Mouse (Mus musculus) olfactory bulb, adult 2 months (tissue): Measurements from ENCODE around the gene Depdc5. TPM values are rescaled to one million over a fixed set of nuclear protein-coding genes. Genes with fewer than 3 reads are reported as not detected.
"Not testable (repeated sequence)": the region's sequence is repeated elsewhere in the genome, so short reads cannot be mapped to it uniquely, and the experiment has no call there.

Experiments used
- H3K27ac ChIP-seq: fragments of 200-500 bp; 2 replicates; pipeline ENCODE4 v1.5.1; 2012; ENCODE audit warnings: low read depth, low read length; ENCODE audit not compliant: insufficient read depth
- H3K4me1 ChIP-seq: fragments of 200-500 bp; 2 replicates; pipeline ENCODE4 v1.6.1; 2012; ENCODE audit warnings: low read length; ENCODE audit not compliant: control insufficient read depth, insufficient read depth
- H3K4me3 ChIP-seq: fragments of 200-500 bp; 2 replicates; pipeline ENCODE4 v1.5.1; 2012; ENCODE audit warnings: mild to moderate bottlenecking, low read depth, low read length, moderate library complexity; ENCODE audit not compliant: insufficient read depth
- CTCF ChIP-seq: fragments of 200-500 bp; IDR thresholded peaks from 2 replicates; pipeline ENCODE4 v1.5.1; 2012; ENCODE audit warnings: low read depth, mild to moderate bottlenecking, low read length, moderate library complexity; ENCODE audit not compliant: insufficient read depth
- POLR2A ChIP-seq: fragments of 200-500 bp; IDR thresholded peaks from 2 replicates; pipeline ENCODE4 v1.6.1; 2012; ENCODE audit warnings: mild to moderate bottlenecking, low read depth, low read length, moderate library complexity; ENCODE audit not compliant: insufficient read depth
- WGBS: fragments of 180-500 bp; shearing (Covaris S2); methylation state at CpG from one replicate; pipeline ENCODE4 v1.1.7; 2018; 5-methylcytosine and 5-hydroxymethylcytosine counted together
- polyA plus RNA-seq: library from polyadenylated mRNA; stranded (reverse); fragments of >200 nt; gene quantifications from 2 replicates; pipeline ENCODE4 v1.2.4, GENCODE M21; 2012; ENCODE audit warnings: low replicate concordance; ENCODE audit not compliant: missing spikeins, insufficient read depth, insufficient read length

The Depdc5 gene
- 384 TPM in 1 of 2 replicates, not detected in the other for polyA plus RNA-seq

DNA sequence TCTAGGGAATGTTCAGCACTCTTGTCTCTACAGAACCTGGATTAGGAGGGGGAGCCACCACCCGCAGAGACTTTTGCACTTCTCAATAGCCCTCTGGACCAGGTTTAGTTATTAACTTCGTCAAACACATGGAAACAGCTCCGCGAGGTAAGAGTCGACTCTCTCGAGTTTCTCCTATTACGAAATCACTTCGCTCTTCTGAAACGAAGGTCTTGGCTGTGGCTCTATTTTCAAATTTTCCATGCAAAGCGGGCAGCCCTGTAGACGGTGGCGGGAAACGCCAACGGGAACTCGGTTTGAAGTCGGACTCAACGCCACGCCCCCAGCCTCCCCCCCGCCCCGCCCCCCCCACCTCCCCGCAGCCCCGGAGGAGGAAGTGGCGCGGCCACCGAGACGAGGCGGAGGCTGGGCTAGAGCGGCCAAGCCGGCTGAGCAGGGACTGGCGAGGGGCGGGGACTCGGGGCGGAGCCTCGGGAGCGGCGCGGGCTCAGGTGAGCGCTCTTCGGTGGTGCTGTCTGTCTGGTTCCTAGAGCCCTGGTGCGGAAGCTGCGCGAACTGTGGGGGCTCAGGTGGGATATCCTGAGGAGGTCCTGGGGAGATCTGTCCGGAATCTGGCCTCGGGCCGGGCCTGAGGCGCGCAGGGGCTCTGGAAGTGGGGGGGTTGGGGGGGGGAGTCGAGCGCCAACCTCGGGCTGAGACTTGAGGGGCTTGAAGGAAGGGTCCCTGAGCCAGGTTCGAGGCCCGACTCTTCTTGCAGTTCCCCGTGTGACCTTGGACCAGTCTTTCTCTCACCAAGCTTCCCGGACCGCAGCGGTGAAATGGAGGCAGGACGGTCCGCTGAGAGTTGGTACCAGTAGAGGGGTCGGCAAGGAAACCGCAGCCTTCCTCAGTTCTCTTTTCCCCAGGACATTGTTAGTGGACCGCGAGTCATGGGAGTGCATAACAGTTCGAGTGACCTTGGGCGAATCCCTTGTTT lies at the start of gene Depdc5:
Gene Depdc5, plus strand, starts transcription at position 449 of the 976 bp plus-strand sequence.
- peak within 1 kb of the TSS; percentile 88 for H3K4me3 ChIP-seq
- WGBS: under 1% methylated on average over 62 of the region's 64 CpGs
- H3K4me1 ChIP-seq: peaks cover 2% of the 10 kb centered on the region; the same call in 1 of the 2 replicates
- peak; percentile 75 for TF ChIP-seq POLR2A
- TF ChIP-seq CTCF: no peak
- no peak within 1 kb of the TSS for H3K27ac ChIP-seq

GRCm38 (mm10) chr5:32815396-32815795 lies 48.1 kb upstream of the Depdc5 start:
- WGBS: 98% methylated on average over 4 of the region's 4 CpGs
- no peaks in the 10 kb centered on the region for H3K4me1 ChIP-seq
- TF ChIP-seq POLR2A (no peak), CTCF (no peak)

DNA sequence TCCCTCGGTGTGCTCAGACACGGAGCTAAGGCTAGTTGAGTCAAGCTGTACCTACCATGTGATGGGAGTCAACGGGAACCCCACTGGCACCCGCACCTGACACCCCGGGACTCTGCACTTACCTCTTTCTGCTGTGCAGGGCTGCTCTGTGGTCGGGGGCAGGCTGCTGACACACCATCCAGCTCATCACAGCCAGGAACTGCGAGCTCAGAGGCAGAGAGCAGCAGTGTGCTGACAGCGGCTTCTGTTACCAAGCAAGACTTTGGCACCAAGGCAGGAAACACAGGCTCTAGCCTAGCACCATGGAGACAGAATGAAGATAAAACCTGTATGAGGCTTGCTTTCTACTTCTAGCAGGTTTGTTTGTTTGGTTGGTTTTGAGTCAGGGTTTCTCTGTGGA lies 43.0 kb upstream of the Depdc5 start:
- Histone ChIP-seq H3K4me3 (no peak overlapping the region), H3K4me1 (peaks cover 4% of the 10 kb centered on the region), H3K27ac (no peak overlapping the region)
- no peak for TF ChIP-seq CTCF
- TF ChIP-seq POLR2A: no peak
- WGBS: 89% methylated on average over 8 of the region's 8 CpGs

More at GRCm38 (mm10) chr5:32815396-32815795, 48.1 kb upstream of the Depdc5 start:
- Histone ChIP-seq H3K4me3 (no peak overlapping the region), H3K27ac (no peak overlapping the region)

DNA sequence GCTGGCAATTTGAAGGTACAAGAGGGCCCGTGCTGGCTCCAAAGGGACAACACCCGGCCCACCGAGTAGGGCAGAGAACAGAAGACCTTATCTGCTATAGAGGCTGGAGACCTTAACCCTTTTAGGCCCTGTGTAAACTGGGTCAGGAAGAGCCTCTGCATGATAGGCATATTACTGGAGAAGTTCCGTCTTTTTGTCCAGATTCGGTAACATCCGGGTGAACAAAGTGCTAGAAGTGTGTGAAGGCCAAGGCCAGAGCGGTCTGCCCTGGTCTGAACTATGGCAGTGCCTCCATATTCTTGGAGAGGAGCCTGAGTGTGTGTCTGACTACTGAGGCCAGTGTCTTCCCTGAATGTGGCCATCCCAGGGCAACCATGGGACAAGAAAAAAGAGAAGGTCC lies 36.5 kb upstream of the Depdc5 start, which contains the start of gene Gm20671:
Gene Gm20671, minus strand, starts transcription at position 101 of the 400 bp plus-strand sequence.
- peaks cover 6% of the 10 kb centered on the region for H3K4me1 ChIP-seq

DNA sequence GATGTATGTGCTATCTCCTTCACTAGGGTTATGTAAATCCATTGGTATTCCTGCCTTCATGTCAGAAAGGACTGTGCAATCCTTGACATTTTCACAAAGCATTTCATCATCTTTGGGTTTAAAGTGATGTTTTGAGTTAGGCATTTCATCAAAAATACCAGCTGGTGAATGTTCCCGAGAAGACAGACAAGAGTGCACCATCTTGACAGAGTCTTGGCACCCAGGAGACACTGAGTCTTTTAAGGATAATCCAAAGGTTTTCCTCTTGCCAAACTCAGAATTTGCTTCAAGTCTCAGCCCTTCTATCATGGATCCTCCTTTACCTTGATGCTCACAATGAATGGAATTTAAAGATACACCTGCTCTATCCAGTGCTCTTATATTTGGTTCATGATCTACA lies 34.7 kb upstream of the Depdc5 start:
- not testable (repeated sequence) for H3K4me1 ChIP-seq, H3K27ac ChIP-seq, H3K4me3 ChIP-seq
- WGBS: 78% methylated on average over 1 of the region's 1 CpGs

More for the DNA sequence above, 36.5 kb upstream of the Depdc5 start, which contains the start of gene Gm20671:
- no peak for TF ChIP-seq POLR2A
- TF ChIP-seq CTCF: no peak
- Histone ChIP-seq H3K27ac (no peak within 1 kb of the TSS), H3K4me3 (no peak within 1 kb of the TSS)
- 89% methylated on average over 7 of the region's 7 CpGs for WGBS

- WGBS: 83% methylated on average over 2 of the region's 2 CpGs
- TF ChIP-seq POLR2A (no peak), CTCF (no peak)
- Histone ChIP-seq H3K27ac (no peak overlapping the region), H3K4me3 (no peak overlapping the region), H3K4me1 (peaks cover 7% of the 10 kb centered on the region; the same call in 1 of the 2 replicates)
These were observed 33.4 kb upstream of the Depdc5 start for GRCm38 (mm10) chr5:32830054-32830453.

DNA sequence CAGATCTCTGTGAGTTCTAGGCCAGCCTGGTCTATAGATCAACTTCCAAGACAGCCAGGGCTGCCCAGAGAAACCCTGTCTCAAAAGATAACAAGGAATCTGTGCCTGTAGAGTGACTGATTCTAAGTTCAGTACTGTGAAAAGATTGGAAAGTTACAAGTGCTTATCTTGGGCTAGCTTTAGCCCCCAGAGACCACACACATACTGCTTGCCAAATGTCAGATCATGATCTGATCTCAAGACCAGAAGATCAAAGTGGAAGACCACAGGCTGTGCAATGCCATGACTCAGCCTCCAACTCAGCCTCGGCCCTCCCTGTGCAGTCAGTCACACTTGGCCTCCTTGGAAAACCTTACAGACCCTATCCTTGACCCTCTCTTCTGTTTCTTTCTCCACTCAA lies 29.0 kb upstream of the Depdc5 start:
- no peak for TF ChIP-seq CTCF
- no peak for TF ChIP-seq POLR2A
- no peak overlapping the region for H3K27ac ChIP-seq
- WGBS: 69% methylated on average over 1 of the region's 1 CpGs
- no peak overlapping the region for H3K4me3 ChIP-seq
- H3K4me1 ChIP-seq: peaks cover 5% of the 10 kb centered on the region; the same call in 1 of the 2 replicates

DNA sequence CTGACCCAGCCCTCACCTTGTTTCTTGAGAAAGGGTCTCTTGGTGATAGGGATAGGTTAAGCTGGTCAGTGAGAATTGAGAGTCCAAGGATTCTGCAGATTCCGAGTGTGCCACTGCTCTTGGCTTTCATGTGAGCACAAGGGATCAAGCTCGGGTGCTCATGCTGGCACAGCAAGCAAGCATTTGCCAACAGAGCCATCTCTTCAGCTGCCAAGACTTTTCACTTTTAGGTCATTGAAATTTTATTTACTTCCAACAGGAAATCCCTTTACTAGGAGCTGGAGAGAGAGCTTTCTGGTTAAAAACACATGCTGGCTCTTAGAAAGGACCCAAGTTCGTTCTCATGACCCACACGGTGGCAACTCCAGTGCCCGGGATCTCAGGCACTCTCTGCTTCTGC lies 26.5 kb upstream of the Depdc5 start:
- WGBS: 46% methylated on average over 5 of the region's 5 CpGs
- TF ChIP-seq CTCF (no peak), POLR2A (no peak)
- H3K4me1 ChIP-seq: peaks cover 5% of the 10 kb centered on the region; the same call in 1 of the 2 replicates
- H3K4me3 ChIP-seq: no peak overlapping the region
- H3K27ac ChIP-seq: 0 out of 2 replicates have a peak overlapping the region, but pooled peaks have one; percentile 6

- H3K4me1 ChIP-seq: peaks cover 2% of the 10 kb centered on the region; the same call in 1 of the 2 replicates
- no peak overlapping the region for H3K4me3 ChIP-seq
- 96% methylated on average over 2 of the region's 2 CpGs for WGBS
- no peak overlapping the region for H3K27ac ChIP-seq
- TF ChIP-seq CTCF: no peak
- no peak for TF ChIP-seq POLR2A
These were observed 23.5 kb upstream of the Depdc5 start for GRCm38 (mm10) chr5:32840029-32840428.
